Mouse (Mus musculus) G1E (cell line): ENCODE measurements at regions not wholly inside any gene's neighbourhood (a gene's known extent, or its start where the extent isn't known, plus 50 kb on each side); places are given as distances from the start of the nearest gene placed in this dataset.

Experiments used
- CTCF ChIP-seq: IDR thresholded peaks from 2 replicates; pipeline ENCODE4 v1.5.1; 2012; ENCODE audit warnings: low read depth, low read length, inconsistent platforms, mixed read lengths
- GATA1 ChIP-seq: IDR thresholded peaks from 2 replicates; pipeline ENCODE4 v1.6.1; 2012; ENCODE audit warnings: borderline replicate concordance, low read length, inconsistent platforms, mixed read lengths
- POLR2AphosphoS5 ChIP-seq: IDR thresholded peaks from 2 replicates; pipeline ENCODE4 v1.6.1; 2012; ENCODE audit warnings: low read depth, low read length, inconsistent platforms; ENCODE audit not compliant: insufficient replicate concordance
- TAL1 ChIP-seq: conservative IDR thresholded peaks from 2 replicates; pipeline ENCODE4 v1.6.1; 2012; ENCODE audit warnings: low read depth, low read length, inconsistent platforms, mixed read lengths

- TF ChIP-seq CTCF (no peak), TAL1 (no peak), GATA1 (no peak), POLR2AphosphoS5 (no peak)
Measured at GRCm38 (mm10) chr6:117778481-117778880, 62.5 kb upstream of the Zfp637 start.
